Mouse (Mus musculus) intestine, postnatal 0 days (tissue): ENCODE data around the gene Acin1. TPM values are rescaled to one million over a fixed set of nuclear protein-coding genes. Genes with fewer than 3 reads are reported as not detected.

Experiments
- ATAC-seq: fragments of 200-750 bp; cut with Nextera tagmentation; 2 replicates; pipeline ENCODE4 v1.8.0; 2017; ENCODE audit warnings: mild to moderate bottlenecking, moderate TSS enrichment, moderate library complexity
- H3K27ac ChIP-seq: fragments of 300-500 bp; sonication (generic); 2 replicates; pipeline ENCODE4 v1.5.1; 2014; ENCODE audit warnings: mild to moderate bottlenecking, low read depth, low read length, moderate library complexity
- H3K27me3 ChIP-seq: fragments of 300-500 bp; sonication (generic); replicated peaks from 2 replicates; pipeline ENCODE4 v1.6.1; 2014; ENCODE audit warnings: low read length, mixed read lengths; ENCODE audit not compliant: control insufficient read depth, insufficient read depth
- H3K36me3 ChIP-seq: fragments of 300-500 bp; sonication (generic); 2 replicates; pipeline ENCODE4 v1.6.1; 2014; ENCODE audit warnings: mild to moderate bottlenecking, moderate library complexity; ENCODE audit not compliant: control insufficient read depth, insufficient read depth
- H3K4me1 ChIP-seq: fragments of 300-500 bp; sonication (generic); replicated peaks from 2 replicates; pipeline ENCODE4 v1.6.1; 2014; ENCODE audit warnings: antibody characterized with exemption, low read length, mixed read lengths; ENCODE audit not compliant: control insufficient read depth, insufficient read depth
- H3K4me2 ChIP-seq: fragments of 300-500 bp; sonication (generic); replicated peaks from 2 replicates; pipeline ENCODE4 v1.6.1; 2014; ENCODE audit warnings: low read depth, mild to moderate bottlenecking, moderate library complexity
- H3K4me3 ChIP-seq: fragments of 300-500 bp; sonication (generic); 2 replicates; pipeline ENCODE4 v1.5.1; 2014; ENCODE audit warnings: low read depth, low read length
- H3K9ac ChIP-seq: fragments of 300-500 bp; sonication (generic); 2 replicates; pipeline ENCODE4 v1.6.1; 2014; ENCODE audit warnings: mild to moderate bottlenecking, low read depth, low read length
- H3K9me3 ChIP-seq: fragments of 300-500 bp; sonication (generic); 2 replicates; pipeline ENCODE4 v1.6.1; 2016; ENCODE audit warnings: mixed run types; ENCODE audit not compliant: control insufficient read depth
- CTCF ChIP-seq: sonication (generic); IDR thresholded peaks from 2 replicates; pipeline ENCODE4 v1.5.1; 2016; ENCODE audit warnings: low read depth, mild to moderate bottlenecking, control low read depth, antibody characterized with exemption, moderate library complexity
- WGBS: fragments of 180-500 bp; shearing (Covaris S2); extraction: QIAGEN DNeasy Blood & Tissue Kit; methylation state at CpG from one replicate; pipeline ENCODE4 v1.1.7; 2014; 5-methylcytosine and 5-hydroxymethylcytosine counted together
- polyA plus RNA-seq: library from polyadenylated mRNA; unstranded; fragments of >200 nt; fragmentation: Nextera tagmentation; extraction: Ambion mirVana; gene quantifications from 2 replicates; pipeline ENCODE4 v1.2.1, GENCODE M21; 2015

Acin1 gene
- polyA plus RNA-seq, 1 experiment from 2014 or later: 49.9 TPM

GRCm38 (mm10) chr14:54727565-54727964 is 40.8 kb upstream of the Acin1 start:
- 64% methylated on average over 5 of the region's 5 CpGs for WGBS
- H3K9ac ChIP-seq: no peak overlapping the region

GRCm38 (mm10) chr14:54724049-54724448 is 37.3 kb upstream of the Acin1 start:
- Histone ChIP-seq H3K4me3 (no peak overlapping the region), H3K4me2 (no peak overlapping the region), H3K36me3 (peaks cover 40% of the 10 kb centered on the region), H3K9ac (no peak overlapping the region), H3K9me3 (no peaks in the 10 kb centered on the region), H3K27ac (no peak overlapping the region), H3K27me3 (no peaks in the 10 kb centered on the region), H3K4me1 (0 out of 2 replicates have a peak, but pooled peaks cover 4% of the 10 kb centered on the region)
- WGBS: 65% methylated on average over 6 of the region's 6 CpGs
- TF ChIP-seq CTCF: no peak
- no peak for ATAC-seq

More at GRCm38 (mm10) chr14:54727565-54727964, 40.8 kb upstream of the Acin1 start:
- Histone ChIP-seq H3K4me3 (no peak overlapping the region), H3K4me2 (no peak overlapping the region), H3K27me3 (no peaks in the 10 kb centered on the region), H3K36me3 (peaks cover 59% of the 10 kb centered on the region), H3K4me1 (0 out of 2 replicates have a peak, but pooled peaks cover 4% of the 10 kb centered on the region), H3K9me3 (no peaks in the 10 kb centered on the region), H3K27ac (no peak overlapping the region)
- no peak for TF ChIP-seq CTCF
- no peak for ATAC-seq

GRCm38 (mm10) chr14:54721711-54722110 is 35.0 kb upstream of the Acin1 start:
- no peak for TF ChIP-seq CTCF
- H3K9ac ChIP-seq: no peak overlapping the region

GRCm38 (mm10) chr14:54720654-54721350 is 34.1 kb upstream of the Acin1 start:
- H3K27me3 ChIP-seq: no peaks in the 10 kb centered on the region
- WGBS: 89% methylated on average over 7 of the region's 7 CpGs
- ATAC-seq: no peak
- no peak for TF ChIP-seq CTCF
- no peak overlapping the region for H3K9ac ChIP-seq
- peaks cover 31% of the 10 kb centered on the region; the same call in 1 of the 2 replicates for H3K36me3 ChIP-seq
- no peak overlapping the region for H3K27ac ChIP-seq
- H3K4me2 ChIP-seq: no peak overlapping the region
- no peaks in the 10 kb centered on the region for H3K9me3 ChIP-seq
- H3K4me1 ChIP-seq: 0 out of 2 replicates have a peak, but pooled peaks cover 4% of the 10 kb centered on the region
- no peak overlapping the region for H3K4me3 ChIP-seq

More at GRCm38 (mm10) chr14:54721711-54722110, 35.0 kb upstream of the Acin1 start:
- H3K36me3 ChIP-seq: peaks cover 39% of the 10 kb centered on the region
- H3K27ac ChIP-seq: no peak overlapping the region; the same call in 1 of the 2 replicates
- no peak for ATAC-seq
- H3K27me3 ChIP-seq: no peaks in the 10 kb centered on the region
- no peak overlapping the region for H3K4me3 ChIP-seq
- H3K4me2 ChIP-seq: no peak overlapping the region
- 0 out of 2 replicates have a peak, but pooled peaks cover 4% of the 10 kb centered on the region for H3K4me1 ChIP-seq
- no peaks in the 10 kb centered on the region for H3K9me3 ChIP-seq
- 79% methylated on average over 10 of the region's 10 CpGs for WGBS

GRCm38 (mm10) chr14:54720041-54720440 is 33.3 kb upstream of the Acin1 start:
- no peaks in the 10 kb centered on the region for H3K27me3 ChIP-seq
- WGBS: 86% methylated on average over 11 of the region's 11 CpGs
- H3K36me3 ChIP-seq: peaks cover 26% of the 10 kb centered on the region; the same call in 1 of the 2 replicates
- no peak overlapping the region for H3K9ac ChIP-seq
- no peak for TF ChIP-seq CTCF
- H3K4me1 ChIP-seq: 0 out of 2 replicates have a peak, but pooled peaks cover 4% of the 10 kb centered on the region
- no peak for ATAC-seq
- no peak overlapping the region for H3K4me2 ChIP-seq
- no peaks in the 10 kb centered on the region for H3K9me3 ChIP-seq
- H3K4me3 ChIP-seq: no peak overlapping the region
- H3K27ac ChIP-seq: no peak overlapping the region

- no peak overlapping the region for H3K27ac ChIP-seq
- no peaks in the 10 kb centered on the region for H3K9me3 ChIP-seq
- no peak for TF ChIP-seq CTCF
- H3K4me3 ChIP-seq: no peak overlapping the region
- WGBS: 59% methylated on average over 1 of the region's 1 CpGs
- no peaks in the 10 kb centered on the region for H3K36me3 ChIP-seq
- no peak for ATAC-seq
- H3K4me1 ChIP-seq: no peaks in the 10 kb centered on the region; the same call in 1 of the 2 replicates
- no peak overlapping the region for H3K9ac ChIP-seq
- peak overlapping the region; percentile 71; the same call in 1 of the 2 replicates for H3K4me2 ChIP-seq
- no peaks in the 10 kb centered on the region for H3K27me3 ChIP-seq
Observed at GRCm38 (mm10) chr14:54715402-54715801, 28.7 kb upstream of the Acin1 start.
